Mouse (Mus musculus): ENCODE measurements around the gene Fam186b.

GRCm38 (mm10) chr15:99254477-99255005 lies 41.1 kb downstream of the Fam186b start:
- TF ChIP-seq CTCF (IDR thresholded peaks at IDR 0.05; ENCODE audit: low read depth, low read length) (no peak), POLR2A (IDR thresholded peaks at IDR 0.05; ENCODE audit: extremely low read depth, insufficient read depth, low read length) (no peak)
